Mouse (Mus musculus): ENCODE measurements around the gene Neurl1a. TPM values are rescaled to one million over a fixed set of nuclear protein-coding genes. Genes with fewer than 3 reads are reported as not detected.

Gene Neurl1a
- polyA plus RNA-seq, 1 experiment from 2014 or later: 4.5 TPM

DNA sequence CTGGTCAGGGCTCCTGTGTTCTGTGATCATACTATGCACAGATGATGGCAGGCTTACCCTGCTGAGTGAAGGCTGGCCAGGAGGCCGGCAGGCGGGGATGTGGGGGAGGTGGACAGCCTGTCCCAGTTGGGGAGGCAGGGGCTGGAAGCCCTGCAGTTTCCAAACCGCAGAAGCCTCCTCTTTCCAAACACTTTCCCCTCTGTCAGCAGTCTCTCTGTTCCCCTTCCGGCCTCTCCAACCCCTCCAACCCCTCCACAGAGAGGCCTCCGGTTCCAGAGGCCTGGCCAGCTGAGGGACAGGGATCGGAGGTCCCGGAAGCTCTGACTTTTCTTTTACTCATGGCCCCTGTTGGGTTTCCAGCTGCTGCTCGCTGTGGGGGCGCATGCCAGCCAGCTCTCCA lies 102.3 kb downstream of the Neurl1a start:
- WGBS: 90% methylated on average over 8 of the region's 9 CpGs
- Histone ChIP-seq H3K27ac (ENCODE audit: low read depth, low read length) (no peak overlapping the region), H3K9ac (ENCODE audit: low read depth, low read length) (no peak overlapping the region)

DNA sequence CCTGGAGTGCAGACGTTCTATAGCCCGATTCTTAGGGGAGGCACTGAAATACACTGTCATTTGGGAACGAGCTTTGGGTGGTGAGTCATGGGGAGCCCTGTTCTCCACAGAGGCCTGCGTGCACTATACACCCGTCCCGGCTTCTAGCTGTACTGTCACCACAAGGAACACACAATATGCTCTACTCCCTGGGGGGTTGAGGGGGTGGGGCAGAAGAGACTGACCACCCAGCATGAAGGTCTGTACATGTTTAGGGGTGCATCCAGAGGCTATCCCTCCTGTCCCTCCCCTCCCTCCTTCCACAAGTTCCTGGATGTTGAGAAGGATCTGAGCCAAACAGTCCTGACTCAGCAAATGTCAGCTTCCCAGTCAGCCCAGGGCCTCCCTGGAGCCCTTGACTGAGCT lies 103.4 kb downstream of the Neurl1a start:
- Histone ChIP-seq H3K4me2 (no peak overlapping the region), H3K27ac (ENCODE audit: low read depth, low read length) (no peak overlapping the region), H3K27me3 (replicated peaks; ENCODE audit: control insufficient read depth, insufficient read depth, low read length) (no peaks in the 10 kb centered on the region), H3K9me3 (ENCODE audit: control insufficient read depth, low read length) (no peaks in the 10 kb centered on the region), H3K4me3 (ENCODE audit: low read depth, low read length) (no peak overlapping the region), H3K9ac (ENCODE audit: low read depth, low read length) (no peak overlapping the region), H3K4me1 (replicated peaks; ENCODE audit: control insufficient read depth, insufficient read depth, low read length) (no peaks in the 10 kb centered on the region; the same call in 1 of the 2 replicates), H3K36me3 (ENCODE audit: control insufficient read depth, insufficient read depth, low read length) (peaks cover 15% of the 10 kb centered on the region)
- 80% methylated on average over 6 of the region's 6 CpGs for WGBS
- DNase-seq (ENCODE audit: low spot score): no peak
- no peak for ATAC-seq (replicated peaks; ENCODE audit: low FRiP score)

More for the DNA sequence above, 102.3 kb downstream of the Neurl1a start:
- H3K9me3 ChIP-seq (ENCODE audit: control insufficient read depth, low read length): no peaks in the 10 kb centered on the region
- H3K27me3 ChIP-seq (replicated peaks; ENCODE audit: control insufficient read depth, insufficient read depth, low read length): no peaks in the 10 kb centered on the region
- no peak for ATAC-seq (replicated peaks; ENCODE audit: low FRiP score)
- H3K4me3 ChIP-seq (ENCODE audit: low read depth, low read length): no peak overlapping the region
- no peak for DNase-seq (ENCODE audit: low spot score)
- peaks cover 17% of the 10 kb centered on the region for H3K36me3 ChIP-seq (ENCODE audit: control insufficient read depth, insufficient read depth, low read length)
- H3K4me1 ChIP-seq (replicated peaks; ENCODE audit: control insufficient read depth, insufficient read depth, low read length): no peaks in the 10 kb centered on the region
- H3K4me2 ChIP-seq: no peak overlapping the region

DNA sequence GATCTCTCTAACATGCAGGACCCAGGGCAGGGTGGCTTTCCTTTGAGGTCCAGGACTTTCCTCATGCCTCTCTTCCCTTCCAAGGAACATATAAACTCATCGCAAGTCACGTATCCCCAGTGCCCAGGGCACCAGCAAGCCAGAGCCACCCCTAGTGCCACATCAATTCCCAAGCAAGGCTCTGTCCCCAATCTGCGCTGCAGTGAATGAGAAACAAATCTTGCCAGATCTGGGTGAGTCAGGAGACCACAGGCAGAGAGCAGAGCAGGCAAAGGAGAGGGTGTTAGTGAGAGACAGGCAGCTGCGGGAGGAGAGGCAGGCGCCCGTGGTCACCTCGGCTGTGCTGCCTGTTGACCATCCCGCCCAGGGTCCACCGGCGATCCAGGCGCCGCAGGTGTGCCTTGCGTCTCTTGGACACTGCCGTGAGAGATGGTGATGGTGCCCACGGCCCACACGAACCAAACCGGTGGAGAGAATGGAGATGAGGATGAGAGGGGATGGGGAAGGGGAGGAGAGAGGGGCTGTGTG lies 104.1 kb downstream of the Neurl1a start:
- Histone ChIP-seq H3K27ac (ENCODE audit: low read depth, low read length) (no peak overlapping the region), H3K4me2 (no peak overlapping the region), H3K4me3 (ENCODE audit: low read depth, low read length) (no peak overlapping the region), H3K36me3 (ENCODE audit: control insufficient read depth, insufficient read depth, low read length) (peaks cover 15% of the 10 kb centered on the region), H3K9ac (ENCODE audit: low read depth, low read length) (no peak overlapping the region), H3K4me1 (replicated peaks; ENCODE audit: control insufficient read depth, insufficient read depth, low read length) (no peaks in the 10 kb centered on the region; the same call in 1 of the 2 replicates), H3K9me3 (ENCODE audit: control insufficient read depth, low read length) (no peaks in the 10 kb centered on the region), H3K27me3 (replicated peaks; ENCODE audit: control insufficient read depth, insufficient read depth, low read length) (no peaks in the 10 kb centered on the region)
- DNase-seq (ENCODE audit: low spot score) (no peak), ATAC-seq (replicated peaks; ENCODE audit: low FRiP score) (no peak)
- 93% methylated on average over 17 of the region's 17 CpGs for WGBS

DNA sequence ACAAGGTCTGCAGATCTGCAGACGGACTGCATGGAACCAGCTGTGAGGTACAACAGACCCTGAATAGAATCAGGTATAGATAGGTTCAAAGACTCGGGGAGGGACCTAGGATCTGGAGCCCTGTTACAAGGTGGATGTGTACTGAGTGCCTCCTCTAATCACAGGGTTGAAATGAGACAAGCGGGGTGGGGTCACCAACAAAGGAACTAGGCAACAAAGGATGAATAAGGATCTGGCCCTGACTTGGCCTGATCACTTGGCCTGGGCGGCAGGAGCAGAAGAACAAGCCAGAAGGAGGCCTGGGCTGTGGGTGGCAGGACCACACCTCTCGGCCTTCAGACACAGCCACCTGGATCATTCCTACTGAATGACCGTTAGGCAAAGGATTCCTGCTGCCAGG lies 107.0 kb downstream of the Neurl1a start:
- Histone ChIP-seq H3K9ac (ENCODE audit: low read depth, low read length) (no peak overlapping the region), H3K4me3 (ENCODE audit: low read depth, low read length) (no peak overlapping the region), H3K36me3 (ENCODE audit: control insufficient read depth, insufficient read depth, low read length) (peaks cover 11% of the 10 kb centered on the region; the same call in 1 of the 2 replicates), H3K27ac (ENCODE audit: low read depth, low read length) (no peak overlapping the region), H3K4me1 (replicated peaks; ENCODE audit: control insufficient read depth, insufficient read depth, low read length) (no peaks in the 10 kb centered on the region; the same call in 1 of the 2 replicates), H3K27me3 (replicated peaks; ENCODE audit: control insufficient read depth, insufficient read depth, low read length) (no peaks in the 10 kb centered on the region), H3K4me2 (no peak overlapping the region), H3K9me3 (ENCODE audit: control insufficient read depth, low read length) (no peaks in the 10 kb centered on the region)
- 87% methylated on average over 6 of the region's 6 CpGs for WGBS
- no peak for DNase-seq (ENCODE audit: low spot score)
- ATAC-seq (replicated peaks; ENCODE audit: low FRiP score): no peak

DNA sequence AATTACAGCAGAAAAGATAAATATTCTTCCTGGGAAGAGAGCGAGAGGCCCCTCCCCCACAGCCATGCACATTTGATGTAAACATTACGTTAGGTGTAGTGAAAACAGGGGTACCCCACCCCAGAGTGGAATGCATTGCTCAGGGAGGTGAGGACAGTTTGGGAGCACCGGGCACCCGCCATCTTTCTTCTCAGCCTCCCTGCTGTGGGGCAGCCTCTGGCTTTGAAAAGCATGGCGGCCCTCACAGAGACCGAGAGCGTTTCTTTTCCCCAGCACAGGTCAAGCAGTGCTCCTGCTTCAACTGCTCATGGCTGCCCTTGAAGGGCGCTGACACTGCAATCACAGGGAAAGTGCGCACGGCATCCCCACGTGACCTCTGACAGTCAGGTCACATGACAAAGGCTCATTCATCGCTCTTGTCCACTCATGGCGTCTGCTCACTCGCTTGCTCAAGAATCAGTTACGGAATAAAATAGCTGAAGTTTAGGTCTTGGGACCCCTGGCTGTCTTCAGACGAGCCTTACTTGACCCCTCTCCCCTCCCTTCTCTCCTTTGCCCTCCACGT lies 108.3 kb downstream of the Neurl1a start:
- no peak overlapping the region for H3K4me2 ChIP-seq
- no peak for DNase-seq (ENCODE audit: low spot score)
- H3K4me1 ChIP-seq (replicated peaks; ENCODE audit: control insufficient read depth, insufficient read depth, low read length): no peaks in the 10 kb centered on the region; the same call in 1 of the 2 replicates
- H3K27ac ChIP-seq (ENCODE audit: low read depth, low read length): no peak overlapping the region
- 85% methylated on average over 17 of the region's 17 CpGs for WGBS
- H3K36me3 ChIP-seq (ENCODE audit: control insufficient read depth, insufficient read depth, low read length): peaks cover 11% of the 10 kb centered on the region; the same call in 1 of the 2 replicates
- no peak overlapping the region for H3K4me3 ChIP-seq (ENCODE audit: low read depth, low read length)
- ATAC-seq (replicated peaks; ENCODE audit: low FRiP score): no peak
- no peak overlapping the region for H3K9ac ChIP-seq (ENCODE audit: low read depth, low read length)
- H3K27me3 ChIP-seq (replicated peaks; ENCODE audit: control insufficient read depth, insufficient read depth, low read length): no peaks in the 10 kb centered on the region
- no peaks in the 10 kb centered on the region for H3K9me3 ChIP-seq (ENCODE audit: control insufficient read depth, low read length)

DNA sequence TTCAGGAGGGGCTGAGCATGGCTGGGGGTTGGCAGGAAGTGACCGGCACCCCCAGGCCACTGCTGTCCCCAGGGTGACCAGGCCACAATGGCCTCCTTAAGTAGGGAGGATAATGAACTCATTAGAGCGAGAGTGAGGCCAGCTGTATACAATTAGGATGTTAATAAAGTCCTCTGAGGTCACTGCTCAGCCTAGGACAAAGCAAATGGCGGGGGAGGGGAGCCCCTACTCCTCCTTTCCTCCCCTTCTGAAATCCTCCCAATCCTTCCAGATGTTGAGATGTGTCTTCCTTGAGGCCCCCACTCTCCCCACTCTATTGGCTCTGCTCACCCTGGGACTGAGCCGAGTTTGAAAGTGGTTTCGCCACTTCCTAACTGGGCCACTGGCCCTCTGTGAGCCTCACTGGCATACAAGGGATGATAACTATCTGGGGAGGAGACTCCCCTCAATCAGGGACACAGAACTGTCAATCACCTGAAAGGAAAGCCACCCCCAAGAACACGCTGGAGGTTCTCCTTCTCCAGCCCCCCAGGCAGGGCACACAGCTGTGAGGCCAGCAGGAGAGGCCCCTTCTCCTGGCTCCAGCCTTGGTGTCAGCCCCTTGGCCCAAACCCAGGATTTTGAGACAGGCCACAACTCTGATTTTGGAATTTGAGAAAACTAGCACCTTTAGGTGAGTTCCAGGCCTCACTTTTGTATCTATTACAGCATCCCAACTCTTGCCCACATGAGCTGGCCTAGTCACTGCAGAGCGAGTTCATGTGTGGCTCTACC lies 112.9 kb downstream of the Neurl1a start:
- DNase-seq (ENCODE audit: low spot score): no peak
- H3K4me1 ChIP-seq (replicated peaks; ENCODE audit: control insufficient read depth, insufficient read depth, low read length): peaks cover 3% of the 10 kb centered on the region; the same call in 1 of the 2 replicates
- ATAC-seq (replicated peaks; ENCODE audit: low FRiP score): no peak
- H3K9ac ChIP-seq (ENCODE audit: low read depth, low read length): no peak overlapping the region
- 62% methylated on average over 7 of the region's 7 CpGs for WGBS
- H3K27ac ChIP-seq (ENCODE audit: low read depth, low read length): no peak overlapping the region
- no peaks in the 10 kb centered on the region for H3K27me3 ChIP-seq (replicated peaks; ENCODE audit: control insufficient read depth, insufficient read depth, low read length)
- no peak overlapping the region for H3K4me2 ChIP-seq
- no peaks in the 10 kb centered on the region for H3K36me3 ChIP-seq (ENCODE audit: control insufficient read depth, insufficient read depth, low read length)
- no peak overlapping the region for H3K4me3 ChIP-seq (ENCODE audit: low read depth, low read length)
- no peaks in the 10 kb centered on the region for H3K9me3 ChIP-seq (ENCODE audit: control insufficient read depth, low read length)

DNA sequence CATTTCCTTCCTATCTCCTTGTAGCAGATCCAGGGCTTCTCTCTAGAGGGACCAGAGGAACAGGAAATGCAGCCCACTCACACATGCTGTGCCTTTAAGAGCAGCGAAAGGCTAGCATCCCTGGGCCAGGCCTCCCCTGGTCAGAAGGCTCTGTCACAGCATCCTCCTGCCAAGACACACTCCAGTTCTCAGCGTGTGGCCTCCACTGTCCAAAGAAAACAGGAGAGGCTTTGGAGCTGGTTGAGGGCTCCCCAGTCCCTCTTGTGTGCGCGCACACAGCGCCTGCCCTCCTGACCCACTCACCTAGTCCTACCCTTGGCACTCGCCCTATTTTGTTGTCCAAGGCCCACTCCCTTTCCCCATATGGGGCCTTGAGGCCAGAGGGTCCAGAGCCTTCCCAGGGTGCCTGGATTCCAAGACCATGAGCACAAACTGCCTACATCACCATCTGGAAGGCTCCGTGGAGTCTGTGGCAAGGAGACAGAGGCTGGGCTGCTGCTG lies 113.9 kb downstream of the Neurl1a start:
- Histone ChIP-seq H3K27me3 (replicated peaks; ENCODE audit: control insufficient read depth, insufficient read depth, low read length) (no peaks in the 10 kb centered on the region), H3K4me3 (ENCODE audit: low read depth, low read length) (no peak overlapping the region), H3K36me3 (ENCODE audit: control insufficient read depth, insufficient read depth, low read length) (no peaks in the 10 kb centered on the region), H3K4me1 (replicated peaks; ENCODE audit: control insufficient read depth, insufficient read depth, low read length) (peaks cover 3% of the 10 kb centered on the region; the same call in 1 of the 2 replicates), H3K9ac (ENCODE audit: low read depth, low read length) (no peak overlapping the region), H3K27ac (ENCODE audit: low read depth, low read length) (no peak overlapping the region), H3K4me2 (no peak overlapping the region), H3K9me3 (ENCODE audit: control insufficient read depth, low read length) (no peaks in the 10 kb centered on the region)
- DNase-seq (ENCODE audit: low spot score) (no peak), ATAC-seq (replicated peaks; ENCODE audit: low FRiP score) (no peak)
- WGBS: 71% methylated on average over 7 of the region's 7 CpGs

DNA sequence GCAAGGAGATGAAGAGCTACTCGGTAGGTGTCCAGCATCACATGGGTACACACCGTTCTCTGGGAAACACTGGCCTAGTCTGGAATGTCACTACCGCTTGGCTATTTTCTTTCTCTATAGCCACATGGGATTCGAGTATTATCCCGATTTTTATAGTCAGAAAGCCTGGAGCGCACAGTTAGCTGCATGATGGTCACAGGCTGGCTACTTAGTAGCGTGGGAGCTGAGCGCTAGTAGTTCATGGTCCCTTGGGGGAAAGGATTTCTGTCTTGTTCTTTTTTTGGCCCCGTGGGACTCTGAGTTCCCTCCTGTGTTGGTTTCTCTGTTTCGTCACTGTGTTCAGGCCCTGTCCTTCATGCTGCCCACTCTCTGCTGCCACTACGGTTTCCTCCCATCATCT lies 119.5 kb downstream of the Neurl1a start:
- H3K9ac ChIP-seq (ENCODE audit: low read depth, low read length): no peak overlapping the region
- H3K4me2 ChIP-seq: no peak overlapping the region
- DNase-seq (ENCODE audit: low spot score) (no peak), ATAC-seq (replicated peaks; ENCODE audit: low FRiP score) (no peak)
- no peak overlapping the region for H3K27ac ChIP-seq (ENCODE audit: low read depth, low read length)
- WGBS: 90% methylated on average over 11 of the region's 11 CpGs
- H3K9me3 ChIP-seq (ENCODE audit: control insufficient read depth, low read length): no peaks in the 10 kb centered on the region
- H3K36me3 ChIP-seq (ENCODE audit: control insufficient read depth, insufficient read depth, low read length): no peaks in the 10 kb centered on the region
- peaks cover 19% of the 10 kb centered on the region for H3K4me1 ChIP-seq (replicated peaks; ENCODE audit: control insufficient read depth, insufficient read depth, low read length)
- no peak overlapping the region for H3K4me3 ChIP-seq (ENCODE audit: low read depth, low read length)
- H3K27me3 ChIP-seq (replicated peaks; ENCODE audit: control insufficient read depth, insufficient read depth, low read length): no peaks in the 10 kb centered on the region
